Mouse (Mus musculus) hematopoietic stem cell, adult 5-6 weeks (primary cell): ENCODE data around the gene Atp1a2. TPM values are rescaled to one million over a fixed set of nuclear protein-coding genes. Genes with fewer than 3 reads are reported as not detected.
A peak's percentile ranks its signal among the peaks of the same experiment; 100 is the strongest.
"Not testable (repeated sequence)": the region's sequence is repeated elsewhere in the genome, so short reads cannot be mapped to it uniquely, and the experiment has no call there.

Experiments
- ATAC-seq, 2 experiments: fragments of 125-278 bp in 1 of 2; replicated peaks in 1 of 2; 2 replicates each; pipeline ENCODE4 v1.8.0; 2016 to 2017; ENCODE audit warnings: inconsistent platforms in 2 of 2, mild to moderate bottlenecking in 2 of 2, moderate number of reproducible peaks in 2 of 2, low read depth in 1 of 2, moderate TSS enrichment in 1 of 2; ENCODE audit not compliant: low FRiP score in 2 of 2, poor library complexity in 2 of 2, severe bottlenecking in 2 of 2, insufficient read depth in 1 of 2, low TSS enrichment in 1 of 2
- total RNA-seq: library from RNA; stranded (forward); fragments of 172-1452, 232-1000 nt; gene quantifications from 2 replicates; pipeline ENCODE4 v1.2.3, GENCODE M21; 2017

Gene Atp1a2
- total RNA-seq, 1 experiment from 2014 or later, result not detected

- no peak for ATAC-seq
Observed at GRCm38 (mm10) chr1:172247216-172247615, 50.6 kb downstream of the Atp1a2 start.

GRCm38 (mm10) chr1:172244645-172245044 is 53.2 kb downstream of the Atp1a2 start:
- not testable (repeated sequence) for ATAC-seq

GRCm38 (mm10) chr1:172243547-172244205 is 54.2 kb downstream of the Atp1a2 start:
- no peak for ATAC-seq

- ATAC-seq, result no peak
Observed at GRCm38 (mm10) chr1:172242401-172242800, 55.5 kb downstream of the Atp1a2 start.

GRCm38 (mm10) chr1:172240945-172241708 is 56.7 kb downstream of the Atp1a2 start:
- ATAC-seq, result peak; percentile 73 to 77

- ATAC-seq, result no peak
Observed at GRCm38 (mm10) chr1:172229215-172229614, 68.6 kb downstream of the Atp1a2 start.

- no peak for ATAC-seq
Observed at GRCm38 (mm10) chr1:172228209-172228608, 69.7 kb downstream of the Atp1a2 start.

Other genes starting within 250 kb of the Atp1a2 start
- not detected in 2 replicates for gene Nhlh1, start 240.5 kb downstream of the Atp1a2 start, total RNA-seq
- gene Copa, start 215.5 kb downstream of the Atp1a2 start, total RNA-seq, result 126 and 139 TPM in 2 replicates
- gene Ncstn, start 215.3 kb downstream of the Atp1a2 start, total RNA-seq, result 24.0 and 25.1 TPM in 2 replicates
- gene Pex19, start 171.3 kb downstream of the Atp1a2 start, total RNA-seq, result 44.6 and 52.9 TPM in 2 replicates
- gene Dcaf8, start 150.0 kb downstream of the Atp1a2 start, total RNA-seq, result 196 and 208 TPM in 2 replicates
- 8.8 and 10.5 TPM in 2 replicates for gene Pea15a, start 91.3 kb downstream of the Atp1a2 start, total RNA-seq
- gene Casq1, start 78.2 kb downstream of the Atp1a2 start, total RNA-seq, result not detected in 2 replicates
- not detected in 2 replicates for gene Atp1a4, start 39.6 kb downstream of the Atp1a2 start, total RNA-seq
- 21.8 and 25.9 TPM in 2 replicates for gene Igsf8, start 36.4 kb downstream of the Atp1a2 start, total RNA-seq
- not detected in 2 replicates for gene Kcnj9, start 31.3 kb upstream of the Atp1a2 start, total RNA-seq
- 0.38 TPM in 1 of 2 replicates, not detected in the other for gene Kcnj10, start 43.1 kb upstream of the Atp1a2 start, total RNA-seq
- gene Pigm, start 78.5 kb upstream of the Atp1a2 start, total RNA-seq, result 17.4 and 19.5 TPM in 2 replicates
- gene Slamf9, start 177.3 kb upstream of the Atp1a2 start, total RNA-seq, result not detected in 2 replicates
- 1.1 and 1.9 TPM in 2 replicates for gene Igsf9, start 183.7 kb upstream of the Atp1a2 start, total RNA-seq
- 251 and 258 TPM in 2 replicates for gene Tagln2, start 202.0 kb upstream of the Atp1a2 start, total RNA-seq
- gene Cfap45, start 222.7 kb upstream of the Atp1a2 start, total RNA-seq, result 1.2 and 2.9 TPM in 2 replicates